Mouse (Mus musculus) kidney, embryonic 16.5 days (tissue): ENCODE measurements at regions not wholly inside any gene's neighbourhood (a gene's known extent, or its start where the extent isn't known, plus 50 kb on each side); places are given as distances from the start of the nearest gene placed in this dataset.

ENCODE experiments used
- ATAC-seq: fragments of 200-750 bp; cut with Nextera tagmentation; 2 replicates; pipeline ENCODE4 v1.8.0; 2017; ENCODE audit warnings: moderate TSS enrichment; ENCODE audit not compliant: low FRiP score, low TSS enrichment
- H3K27ac ChIP-seq: fragments of 300-500 bp; sonication (generic); 2 replicates; pipeline ENCODE4 v1.5.1; 2014; ENCODE audit warnings: low read length
- H3K27me3 ChIP-seq: fragments of 300-500 bp; sonication (generic); 2 replicates; pipeline ENCODE4 v1.6.1; 2014; ENCODE audit warnings: low read length, control low read depth, mixed read lengths; ENCODE audit not compliant: insufficient read depth
- H3K36me3 ChIP-seq: fragments of 300-500 bp; sonication (generic); 2 replicates; pipeline ENCODE4 v1.6.1; 2014; ENCODE audit warnings: low read length, control low read depth, mixed read lengths; ENCODE audit not compliant: insufficient read depth
- H3K4me1 ChIP-seq: fragments of 300-500 bp; sonication (generic); 2 replicates; pipeline ENCODE4 v1.6.1; 2014; ENCODE audit warnings: low read length, control low read depth, mixed read lengths; ENCODE audit not compliant: insufficient read depth
- H3K4me2 ChIP-seq: fragments of 300-500 bp; sonication (generic); replicated peaks from 2 replicates; pipeline ENCODE4 v1.6.1; 2014; ENCODE audit warnings: low read depth, low read length
- H3K4me3 ChIP-seq: fragments of 300-500 bp; sonication (generic); 2 replicates; pipeline ENCODE4 v1.5.1; 2014; ENCODE audit warnings: mild to moderate bottlenecking, low read length
- H3K9ac ChIP-seq: fragments of 300-500 bp; sonication (generic); replicated peaks from 2 replicates; pipeline ENCODE4 v1.6.1; 2014; ENCODE audit warnings: low read length
- H3K9me3 ChIP-seq: fragments of 300-500 bp; sonication (generic); 2 replicates; pipeline ENCODE4 v1.6.1; 2016; ENCODE audit warnings: low read length, control low read depth
- whole genome bisulfite sequencing: fragments of 180-500 bp; shearing (Covaris S2); extraction: QIAGEN DNeasy Blood & Tissue Kit; methylation state at CpG from one replicate; pipeline ENCODE4 v1.1.7; 2014; 5-methylcytosine and 5-hydroxymethylcytosine counted together

DNA sequence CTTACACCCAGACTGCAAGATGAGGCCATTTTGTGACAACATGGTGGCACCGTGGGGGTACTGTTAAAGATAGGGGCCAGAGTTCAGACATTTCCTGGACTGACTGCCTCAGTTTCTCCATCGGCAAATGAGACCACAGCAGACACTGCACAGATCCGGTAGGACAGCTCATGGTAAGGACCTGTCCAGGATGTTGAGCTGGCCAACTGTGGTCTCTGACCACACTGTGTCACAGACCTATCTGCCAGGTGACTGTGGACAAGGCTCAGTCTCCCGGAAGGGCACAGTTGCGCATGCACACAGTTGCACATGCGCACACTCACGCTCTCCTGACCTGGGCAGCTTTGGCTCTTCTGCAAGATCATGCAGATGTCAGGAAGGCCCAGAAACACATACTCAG is 92.6 kb downstream of the 1700001O22Rik start:
- H3K4me2 ChIP-seq: no peak overlapping the region
- H3K27ac ChIP-seq: peak overlapping the region; percentile 97
- H3K36me3 ChIP-seq: no peaks in the 10 kb centered on the region
- no peaks in the 10 kb centered on the region for H3K27me3 ChIP-seq
- no peak overlapping the region for H3K4me3 ChIP-seq
- no peak overlapping the region for H3K9ac ChIP-seq
- ATAC-seq: no peak
- no peaks in the 10 kb centered on the region for H3K9me3 ChIP-seq
- peaks cover 75% of the 10 kb centered on the region for H3K4me1 ChIP-seq
- WGBS: 94% methylated on average over 7 of the region's 7 CpGs

DNA sequence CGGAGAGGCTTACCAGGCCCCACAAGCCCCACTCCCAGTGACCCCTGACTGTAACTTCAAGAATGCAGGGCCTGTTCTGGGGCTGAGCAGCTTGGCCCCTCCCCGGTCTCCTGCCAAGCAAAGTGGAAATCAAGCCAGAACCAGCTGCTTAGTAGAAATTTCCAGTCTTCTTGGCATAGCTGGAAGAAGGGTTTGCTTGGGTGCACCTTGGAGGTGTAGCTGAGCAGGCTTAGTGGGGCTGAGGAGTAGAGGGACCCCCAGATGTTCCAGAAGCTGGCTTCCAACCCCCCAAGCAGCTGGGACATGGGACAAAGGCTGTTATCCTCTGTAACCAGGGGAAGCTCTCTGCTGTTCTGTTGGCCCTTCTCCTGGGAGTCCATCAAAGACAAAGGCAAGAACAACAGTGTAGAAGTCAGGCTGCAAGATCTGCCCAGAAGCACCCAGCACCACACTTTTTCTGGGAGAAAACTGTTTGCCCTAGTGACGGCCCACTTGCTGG is 94.0 kb downstream of the 1700001O22Rik start:
- H3K27me3 ChIP-seq: no peaks in the 10 kb centered on the region
- H3K4me3 ChIP-seq: no peak overlapping the region
- peak overlapping the region; percentile 100 for H3K27ac ChIP-seq
- 44% methylated on average over 3 of the region's 3 CpGs for WGBS
- peaks cover 71% of the 10 kb centered on the region for H3K4me1 ChIP-seq
- H3K9ac ChIP-seq: peak overlapping the region; percentile 81
- no peak overlapping the region for H3K4me2 ChIP-seq
- H3K9me3 ChIP-seq: no peaks in the 10 kb centered on the region
- ATAC-seq: peak; percentile 10; the same call in 1 of the 2 replicates
- H3K36me3 ChIP-seq: no peaks in the 10 kb centered on the region

DNA sequence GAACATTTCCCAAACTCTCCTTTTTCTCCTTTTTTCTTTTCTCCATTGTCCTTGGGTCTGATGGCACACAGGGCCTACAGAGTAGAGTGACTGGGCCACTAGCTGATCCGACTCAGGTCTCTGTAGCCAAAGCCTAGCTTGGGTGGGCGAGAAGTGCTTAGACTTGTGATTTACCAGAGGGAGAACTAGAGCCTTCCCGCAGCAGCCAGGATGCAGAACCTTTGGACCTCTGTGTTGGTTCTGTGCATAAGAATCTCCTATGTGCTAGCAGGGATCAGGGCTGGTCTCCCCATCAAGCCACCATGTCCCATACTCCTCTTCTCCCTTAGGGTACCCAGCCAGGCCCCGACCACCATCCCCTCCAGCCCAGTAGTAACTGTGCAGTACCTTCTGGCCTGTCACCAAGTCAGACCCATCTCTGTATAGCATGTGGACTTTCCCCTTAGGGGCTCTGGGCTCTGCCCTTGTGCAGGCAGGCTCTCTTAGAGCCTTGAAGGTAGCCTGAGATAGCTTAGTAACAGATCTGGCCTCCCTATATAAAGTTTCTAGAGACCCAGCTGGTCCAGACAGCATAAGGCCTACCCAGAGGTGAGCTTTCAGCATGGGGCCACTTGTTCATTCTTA is 94.6 kb downstream of the 1700001O22Rik start:
- ATAC-seq: no peak
- Histone ChIP-seq H3K27me3 (no peaks in the 10 kb centered on the region), H3K4me3 (no peak overlapping the region), H3K27ac (peak overlapping the region; percentile 100), H3K4me1 (peaks cover 69% of the 10 kb centered on the region), H3K4me2 (peak overlapping the region; percentile 63), H3K36me3 (no peaks in the 10 kb centered on the region), H3K9ac (peak overlapping the region; percentile 81), H3K9me3 (peaks cover 3% of the 10 kb centered on the region; the same call in 1 of the 2 replicates)
- 64% methylated on average over 4 of the region's 4 CpGs for WGBS

- Histone ChIP-seq H3K9me3 (peaks cover 3% of the 10 kb centered on the region; the same call in 1 of the 2 replicates), H3K4me1 (peaks cover 62% of the 10 kb centered on the region), H3K4me2 (peak overlapping the region; percentile 63), H3K27me3 (no peaks in the 10 kb centered on the region), H3K9ac (peak overlapping the region; percentile 81), H3K4me3 (peak overlapping the region; percentile 40), H3K36me3 (no peaks in the 10 kb centered on the region), H3K27ac (peak overlapping the region; percentile 100)
- peak; percentile 85 for ATAC-seq
- WGBS: under 1% methylated on average over 45 of the region's 48 CpGs
Measured at GRCm38 (mm10) chr2:30708001-30708683, 95.3 kb downstream of the 1700001O22Rik start.

- Histone ChIP-seq H3K36me3 (no peaks in the 10 kb centered on the region), H3K27me3 (no peaks in the 10 kb centered on the region), H3K9ac (peak overlapping the region; percentile 81), H3K4me3 (peak overlapping the region; percentile 40), H3K4me2 (peak overlapping the region; percentile 63), H3K4me1 (peaks cover 60% of the 10 kb centered on the region), H3K27ac (peak overlapping the region; percentile 100), H3K9me3 (peaks cover 3% of the 10 kb centered on the region; the same call in 1 of the 2 replicates)
- WGBS: 2% methylated on average over 44 of the region's 44 CpGs
- peak; percentile 46 for ATAC-seq
Measured at GRCm38 (mm10) chr2:30707099-30708000, 96.1 kb downstream of the 1700001O22Rik start.

- Histone ChIP-seq H3K4me3 (no peak overlapping the region), H3K9me3 (peaks cover 3% of the 10 kb centered on the region; the same call in 1 of the 2 replicates), H3K9ac (no peak overlapping the region), H3K27ac (peak overlapping the region; percentile 100), H3K4me1 (peaks cover 52% of the 10 kb centered on the region), H3K4me2 (no peak overlapping the region), H3K27me3 (no peaks in the 10 kb centered on the region), H3K36me3 (no peaks in the 10 kb centered on the region)
- 77% methylated on average over 5 of the region's 5 CpGs for WGBS
- ATAC-seq: no peak
Measured at GRCm38 (mm10) chr2:30706036-30706435, 97.4 kb downstream of the 1700001O22Rik start.

DNA sequence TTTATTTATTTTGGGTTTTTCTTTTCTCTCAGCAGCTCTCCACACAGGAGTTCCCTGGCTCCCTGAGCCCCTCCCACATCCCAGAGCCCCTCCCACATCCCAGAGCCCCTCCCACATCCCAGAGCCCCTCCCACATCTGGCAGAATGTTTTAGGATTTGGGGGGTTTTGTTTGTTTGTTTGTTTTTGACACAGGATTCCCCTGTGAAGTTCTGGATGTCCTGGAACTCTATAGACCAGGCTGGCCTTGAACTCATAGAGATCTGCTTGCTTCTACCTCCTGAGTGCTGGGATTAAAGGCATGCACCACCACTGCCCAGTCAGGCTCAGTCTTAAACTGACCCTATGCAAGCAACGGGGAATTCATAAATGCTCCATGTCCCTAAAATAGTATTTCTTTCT is 100.2 kb downstream of the 1700001O22Rik start:
- no peaks in the 10 kb centered on the region for H3K36me3 ChIP-seq
- no peak overlapping the region for H3K4me2 ChIP-seq
- H3K4me1 ChIP-seq: peaks cover 40% of the 10 kb centered on the region
- no peak overlapping the region for H3K9ac ChIP-seq
- no peak overlapping the region for H3K27ac ChIP-seq
- 77% methylated on average over 1 of the region's 1 CpGs for WGBS
- H3K9me3 ChIP-seq: peaks cover 3% of the 10 kb centered on the region; the same call in 1 of the 2 replicates
- no peak for ATAC-seq
- no peak overlapping the region for H3K4me3 ChIP-seq
- H3K27me3 ChIP-seq: no peaks in the 10 kb centered on the region

- H3K4me1 ChIP-seq: peaks cover 37% of the 10 kb centered on the region
- H3K27ac ChIP-seq: peak overlapping the region; percentile 78
- H3K4me3 ChIP-seq: no peak overlapping the region
- WGBS: 25% methylated on average over 7 of the region's 7 CpGs
- peaks cover 3% of the 10 kb centered on the region; the same call in 1 of the 2 replicates for H3K9me3 ChIP-seq
- ATAC-seq: no peak
- no peak overlapping the region for H3K4me2 ChIP-seq
- no peaks in the 10 kb centered on the region for H3K36me3 ChIP-seq
- H3K27me3 ChIP-seq: no peaks in the 10 kb centered on the region
- peak overlapping the region; percentile 10; the same call in 1 of the 2 replicates for H3K9ac ChIP-seq
Measured at GRCm38 (mm10) chr2:30702711-30703110, 100.8 kb downstream of the 1700001O22Rik start.

DNA sequence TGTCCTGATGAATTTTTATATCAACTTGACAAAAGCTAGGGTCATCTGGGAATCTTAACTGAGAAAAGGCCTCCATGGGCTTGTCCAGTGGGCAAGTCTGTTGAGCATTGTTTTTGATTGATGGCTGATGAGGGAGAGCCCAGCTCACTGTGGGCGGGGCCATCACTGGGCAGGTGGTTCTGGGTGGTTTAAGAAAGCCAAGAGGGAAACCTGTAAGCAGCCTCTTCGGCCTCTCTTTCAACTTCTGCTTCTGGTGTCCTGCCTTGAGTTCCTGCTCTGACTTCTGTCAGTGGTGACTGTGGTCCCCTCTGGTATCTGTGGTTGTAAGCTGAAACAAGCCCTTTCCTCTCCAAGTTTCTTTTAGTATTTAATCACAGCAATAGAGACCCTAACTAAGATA is 102.6 kb downstream of the 1700001O22Rik start:
- Histone ChIP-seq H3K4me3 (no peak overlapping the region), H3K27ac (no peak overlapping the region), H3K36me3 (no peaks in the 10 kb centered on the region), H3K9ac (no peak overlapping the region), H3K9me3 (peaks cover 3% of the 10 kb centered on the region; the same call in 1 of the 2 replicates), H3K4me1 (peaks cover 20% of the 10 kb centered on the region), H3K27me3 (no peaks in the 10 kb centered on the region), H3K4me2 (no peak overlapping the region)
- 95% methylated on average over 2 of the region's 2 CpGs for WGBS
- no peak for ATAC-seq
